Mouse (Mus musculus) right cerebral cortex, adult 18-20 months (tissue): ENCODE data around the gene Cd180.

Experiments used
- DNase-seq: peaks from one replicate; pipeline ENCODE4 v3.0.0; 2022; ENCODE audit warnings: mixed read lengths

Gene Cd180

GRCm38 (mm10) chr13:102745626-102746342 is 52.4 kb downstream of the Cd180 start:
- DNase-seq: peak; percentile 84

DNA sequence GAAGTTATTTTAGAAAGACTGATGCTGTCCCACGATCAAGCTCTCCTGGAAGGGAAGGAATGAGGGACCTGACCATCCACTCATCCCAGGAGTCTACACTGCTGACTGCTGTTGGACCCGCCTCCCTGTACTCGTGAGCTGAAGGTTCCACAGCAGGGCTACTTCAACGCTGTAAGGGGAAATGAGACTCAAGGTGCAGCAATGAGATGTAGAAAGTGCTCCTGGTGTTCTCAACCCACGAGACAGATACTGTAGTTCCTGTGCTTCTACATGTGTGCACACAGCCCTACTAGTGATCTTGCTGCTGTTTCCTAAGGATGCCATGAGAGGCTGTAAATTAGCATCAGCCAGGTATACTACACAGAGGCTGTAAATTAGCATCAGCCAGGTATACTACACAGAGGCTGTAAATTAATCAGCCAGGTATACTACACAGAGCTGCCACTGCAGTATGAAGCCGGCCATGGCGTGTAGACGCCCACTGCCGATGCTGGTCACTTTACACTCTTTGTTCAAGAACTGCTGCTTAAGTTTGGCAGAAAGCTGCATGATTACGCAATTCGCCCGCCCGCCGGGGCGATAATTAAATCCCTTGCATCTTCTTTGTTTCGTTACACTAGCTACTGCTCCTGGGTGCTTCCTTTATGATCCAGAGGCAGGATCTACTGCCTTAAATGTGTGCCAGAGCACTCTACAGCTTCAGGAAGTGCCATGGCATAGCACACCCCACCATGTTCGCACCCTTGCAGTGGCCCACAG is 53.6 kb downstream of the Cd180 start:
- peak; percentile 65 for DNase-seq

DNA sequence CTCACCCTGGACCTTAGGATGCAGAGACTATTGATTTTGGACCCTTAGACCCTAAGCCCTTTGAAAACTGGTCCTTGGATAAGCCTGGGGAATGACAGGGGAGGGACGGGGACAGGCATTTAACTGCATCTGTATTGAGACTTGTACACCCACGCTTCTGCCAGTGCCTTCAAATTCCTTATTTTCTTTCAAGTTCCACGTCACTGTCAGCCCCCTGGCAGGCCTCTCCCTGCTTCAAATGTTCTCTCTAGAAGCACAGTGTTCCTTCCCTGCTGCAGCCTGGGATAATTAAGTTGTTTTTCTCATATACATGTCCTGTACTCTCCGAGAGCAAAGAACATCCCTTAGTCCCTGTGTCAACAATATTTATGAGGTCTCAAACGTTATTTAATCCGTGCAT is 55.8 kb downstream of the Cd180 start:
- no peak for DNase-seq

- DNase-seq: no peak
Measured at GRCm38 (mm10) chr13:102749891-102750290, 56.5 kb downstream of the Cd180 start.

DNA sequence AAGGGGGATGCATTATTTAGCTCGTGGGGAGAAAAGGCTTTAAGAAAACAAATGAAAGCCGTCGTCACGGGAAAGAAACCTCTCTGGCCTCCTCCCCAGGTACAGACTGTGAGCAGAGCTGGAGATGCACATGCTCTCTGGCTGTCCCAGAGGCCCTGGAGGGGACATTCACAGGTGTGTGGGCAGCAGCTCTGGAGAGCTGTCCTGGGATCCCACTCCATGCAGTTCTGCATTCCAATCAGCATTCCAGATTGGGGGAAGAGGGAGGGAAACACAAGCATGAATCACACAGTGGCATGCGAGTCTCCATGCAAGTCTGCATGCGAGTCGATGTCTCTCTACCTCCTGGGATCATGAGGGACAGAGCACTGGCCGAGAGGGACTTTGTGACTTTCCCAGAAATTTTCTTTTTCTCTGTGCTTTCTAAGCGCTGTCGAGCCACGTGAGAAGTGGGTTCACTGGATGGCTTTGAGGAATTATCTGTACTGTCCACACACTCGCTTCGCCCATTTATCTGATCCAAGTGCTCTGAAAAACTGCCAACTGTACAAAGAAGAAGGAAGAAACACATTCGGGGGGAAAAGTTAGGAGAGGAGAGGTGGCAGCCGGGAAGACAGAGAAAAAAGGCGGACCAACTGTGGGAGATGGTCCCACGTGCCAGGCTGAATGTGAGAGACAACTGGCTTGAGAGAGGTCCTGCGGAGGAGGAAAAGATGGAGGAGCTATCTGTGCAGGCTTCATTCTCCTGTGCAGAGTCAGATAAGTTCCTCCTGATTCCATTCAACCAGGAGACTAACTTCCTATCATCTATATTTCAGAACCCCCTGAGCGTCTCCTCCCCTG is 60.6 kb downstream of the Cd180 start:
- no peak for DNase-seq

DNA sequence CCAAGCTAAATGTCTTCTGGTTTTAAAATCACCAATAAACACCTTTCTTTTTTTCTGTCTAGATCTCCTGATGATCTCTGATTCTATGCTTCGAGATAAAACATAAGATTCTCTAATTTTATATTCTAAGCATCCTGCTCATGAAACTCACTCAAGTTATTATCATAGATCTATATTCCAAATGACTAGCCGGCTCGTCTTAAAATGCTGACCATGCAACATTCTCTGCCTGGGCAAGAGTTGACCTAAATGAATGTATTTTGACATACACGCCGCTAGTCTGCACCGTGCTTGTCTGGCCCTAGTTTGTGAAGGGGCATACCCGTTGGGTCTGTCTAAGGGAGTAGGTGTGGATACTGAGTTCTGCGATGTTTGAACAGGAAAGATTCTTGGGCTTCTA is 61.8 kb downstream of the Cd180 start:
- DNase-seq: no peak

GRCm38 (mm10) chr13:102756071-102756470 is 62.7 kb downstream of the Cd180 start:
- no peak for DNase-seq

DNA sequence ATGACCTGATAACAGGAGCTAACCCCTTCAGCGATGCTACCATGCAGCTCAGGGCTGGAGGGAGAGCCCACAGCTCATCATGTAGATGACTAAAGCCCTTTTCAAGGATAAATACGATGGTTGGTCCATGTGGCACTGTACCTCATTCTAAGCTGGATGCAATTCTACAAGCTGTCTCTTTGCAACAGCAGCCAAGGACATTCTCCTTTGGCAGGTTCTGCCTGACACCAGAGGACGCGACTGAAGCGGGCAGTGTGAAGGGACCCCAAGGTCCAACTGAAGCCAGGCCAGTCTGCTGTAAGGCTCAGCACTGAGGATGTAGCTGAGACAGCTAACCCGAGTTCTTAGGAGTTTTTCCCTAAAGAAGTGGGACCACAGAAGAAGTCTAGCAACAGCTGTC is 64.7 kb downstream of the Cd180 start:
- DNase-seq: no peak

DNA sequence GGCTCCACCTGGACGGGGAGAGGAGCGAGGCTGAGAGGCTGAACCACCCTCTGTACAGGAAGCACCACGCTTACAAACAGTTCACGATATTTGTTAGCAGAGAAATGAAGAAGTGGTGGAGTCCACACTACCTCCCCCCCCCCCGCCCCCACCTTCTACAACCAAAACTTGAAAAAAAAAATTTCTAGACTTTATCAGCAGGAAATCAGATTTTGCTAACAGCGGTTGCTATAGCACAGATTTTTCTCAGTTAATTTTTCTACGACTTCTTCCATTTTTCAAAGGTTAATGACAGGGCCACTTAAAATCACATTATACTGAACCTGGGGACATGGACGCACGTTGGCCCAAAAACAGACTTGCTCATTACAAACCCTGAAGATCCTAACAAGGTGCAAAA is 68.1 kb downstream of the Cd180 start:
- DNase-seq: no peak

GRCm38 (mm10) chr13:102762203-102762602 is 68.8 kb downstream of the Cd180 start:
- no peak for DNase-seq

- DNase-seq: no peak
Measured at GRCm38 (mm10) chr13:102764218-102764617, 70.9 kb downstream of the Cd180 start.

- DNase-seq: no peak
Measured at GRCm38 (mm10) chr13:102765216-102765615, 71.9 kb downstream of the Cd180 start.

DNA sequence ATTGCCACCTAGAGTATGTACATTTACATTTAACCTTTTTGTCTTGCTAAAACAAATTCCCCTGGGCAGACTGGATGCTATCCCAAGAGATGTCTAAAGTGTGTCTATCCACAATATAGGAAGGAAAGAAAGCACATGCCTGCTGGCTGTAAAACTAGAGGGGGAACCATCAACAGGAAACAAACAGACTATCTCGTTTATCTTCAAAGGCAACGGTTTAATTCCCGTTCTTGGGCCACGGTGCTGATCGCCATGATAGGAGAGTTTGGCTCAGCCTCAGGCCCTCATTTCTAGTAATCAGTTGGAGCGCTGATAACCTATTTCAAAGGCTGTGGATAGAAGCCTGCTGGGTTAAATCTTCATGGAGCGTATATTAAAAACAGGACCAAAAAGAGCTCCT is 73.8 kb downstream of the Cd180 start:
- no peak for DNase-seq

DNA sequence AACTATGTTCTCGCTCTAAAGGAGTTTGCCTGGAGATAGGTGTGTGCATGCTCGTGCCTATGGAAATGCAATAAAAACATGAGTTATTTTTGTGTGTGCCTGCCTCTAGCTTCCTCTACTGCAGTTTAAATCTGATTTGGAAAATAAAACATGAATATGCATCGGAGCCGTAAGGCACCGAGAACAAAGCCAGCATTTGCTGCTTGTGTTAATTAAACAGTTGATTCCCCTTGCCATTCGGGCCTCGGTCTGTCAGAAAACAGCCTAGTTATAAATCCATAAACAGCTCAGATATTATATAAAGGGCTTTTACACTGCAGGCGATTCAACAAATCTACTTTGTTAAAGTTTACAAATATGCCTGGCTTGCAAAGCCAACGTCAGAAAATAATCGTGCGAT is 75.2 kb downstream of the Cd180 start:
- no peak for DNase-seq

GRCm38 (mm10) chr13:102770194-102770593 is 76.8 kb downstream of the Cd180 start:
- no peak for DNase-seq

DNA sequence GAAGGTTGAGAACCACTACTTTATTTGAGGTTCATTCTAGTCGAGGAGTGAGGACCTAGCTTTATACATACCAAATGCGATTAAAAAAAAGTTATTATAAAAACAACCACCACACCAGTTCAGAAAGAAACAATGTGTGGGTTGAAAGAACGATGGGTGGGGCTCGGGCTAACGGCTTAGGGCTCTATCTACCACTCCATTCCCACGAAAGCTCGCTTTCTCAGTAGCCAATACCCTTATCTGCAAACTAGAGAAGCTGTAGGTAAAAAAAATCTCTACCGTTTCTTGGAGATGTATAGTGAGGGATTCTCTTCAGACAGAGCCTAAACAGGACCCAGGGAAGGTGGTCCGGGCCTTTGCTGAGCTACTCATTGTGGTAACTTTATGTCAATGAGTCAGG is 79.8 kb downstream of the Cd180 start:
- DNase-seq: no peak

- no peak for DNase-seq
Measured at GRCm38 (mm10) chr13:102774786-102775201, 81.4 kb downstream of the Cd180 start.

DNA sequence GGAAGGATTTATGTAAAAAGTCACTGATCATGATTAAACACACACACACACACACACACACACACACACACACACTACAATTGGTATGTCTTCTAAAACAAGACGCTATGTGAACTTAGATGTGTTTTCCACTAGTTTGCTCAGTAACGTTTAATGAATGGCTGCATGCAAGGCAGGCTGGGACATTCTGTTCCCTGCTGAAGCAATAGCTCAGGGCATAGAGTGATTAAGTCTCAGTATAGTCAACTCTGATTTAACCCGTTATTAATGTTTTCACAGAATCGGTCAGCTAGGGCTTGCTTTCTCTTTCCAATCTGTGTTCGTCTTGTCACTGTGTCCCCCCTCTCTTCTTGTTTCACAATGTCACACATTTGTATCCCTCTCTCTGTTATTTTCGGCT is 82.1 kb downstream of the Cd180 start:
- no peak for DNase-seq

GRCm38 (mm10) chr13:102778859-102779258 is 85.5 kb downstream of the Cd180 start:
- no peak for DNase-seq

DNA sequence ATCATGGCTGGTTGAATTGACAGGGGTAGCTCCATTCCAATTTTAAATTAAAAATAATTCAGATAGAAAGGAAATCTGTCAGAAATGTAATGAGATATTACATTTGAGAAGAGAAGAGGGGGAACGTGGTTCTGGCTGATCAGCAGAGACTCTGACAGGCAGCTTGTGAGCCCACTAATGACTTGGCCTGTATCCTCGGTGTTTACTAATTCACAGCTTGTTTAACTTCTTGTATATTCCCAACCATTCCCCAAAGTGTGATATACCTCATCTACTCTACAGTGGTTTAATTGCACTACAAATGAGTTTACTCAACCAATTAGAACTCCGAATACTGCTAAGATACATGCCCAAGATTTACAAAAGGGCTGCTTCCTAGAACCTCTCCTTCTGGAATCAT is 85.9 kb downstream of the Cd180 start:
- DNase-seq: no peak

- DNase-seq: no peak
Measured at GRCm38 (mm10) chr13:102783531-102784310, 90.4 kb downstream of the Cd180 start.

- DNase-seq: no peak
Measured at GRCm38 (mm10) chr13:102786666-102787230, 93.4 kb downstream of the Cd180 start.
